Mouse (Mus musculus) liver, embryonic 16.5 days (tissue): ENCODE results near the gene D17Wsu92e. TPM values are rescaled to one million over a fixed set of nuclear protein-coding genes. Genes with fewer than 3 reads are reported as not detected.

Experiments used
- ATAC-seq: fragments of 200-750 bp; cut with Nextera tagmentation; 2 replicates; pipeline ENCODE4 v1.8.0; 2017; ENCODE audit warnings: low read depth, mild to moderate bottlenecking, moderate number of reproducible peaks, moderate library complexity
- H3K27ac ChIP-seq: fragments of 300-500 bp; sonication (generic); 2 replicates; pipeline ENCODE4 v1.5.1; 2014; ENCODE audit warnings: mild to moderate bottlenecking, low read length
- H3K27me3 ChIP-seq: fragments of 300-500 bp; sonication (generic); 2 replicates; pipeline ENCODE4 v1.6.1; 2014; ENCODE audit warnings: low read depth, low read length, mixed read lengths; ENCODE audit not compliant: control insufficient read depth, insufficient read depth
- H3K36me3 ChIP-seq: fragments of 300-500 bp; sonication (generic); 2 replicates; pipeline ENCODE4 v1.6.1; 2014; ENCODE audit warnings: mild to moderate bottlenecking; ENCODE audit not compliant: control insufficient read depth, insufficient read depth
- H3K4me1 ChIP-seq: fragments of 300-500 bp; sonication (generic); 2 replicates; pipeline ENCODE4 v1.6.1; 2014; ENCODE audit warnings: low read depth, low read length, mixed read lengths; ENCODE audit not compliant: control insufficient read depth
- H3K4me2 ChIP-seq: fragments of 300-500 bp; sonication (generic); 2 replicates; pipeline ENCODE4 v1.6.1; 2014; ENCODE audit warnings: low read depth, low read length, mixed read lengths
- H3K4me3 ChIP-seq: fragments of 300-500 bp; sonication (generic); 2 replicates; pipeline ENCODE4 v1.5.1; 2014; ENCODE audit warnings: low read depth, mild to moderate bottlenecking, low read length
- H3K9ac ChIP-seq: fragments of 300-500 bp; sonication (generic); 2 replicates; pipeline ENCODE4 v1.6.1; 2014; ENCODE audit warnings: low read depth, low read length
- H3K9me3 ChIP-seq: fragments of 300-500 bp; sonication (generic); replicated peaks from 2 replicates; pipeline ENCODE4 v1.6.1; 2016; ENCODE audit warnings: low read length; ENCODE audit not compliant: control insufficient read depth
- WGBS: fragments of 180-500 bp; shearing (Covaris S2); extraction: QIAGEN DNeasy Blood & Tissue Kit; methylation state at CpG from one replicate; pipeline ENCODE4 v1.1.7; 2014; ENCODE audit not compliant: insufficient replicate concordance; 5-methylcytosine and 5-hydroxymethylcytosine counted together
- polyA plus RNA-seq: library from polyadenylated mRNA; unstranded; fragments of >200 nt; fragmentation: Nextera tagmentation; extraction: Ambion mirVana; gene quantifications from 2 replicates; pipeline ENCODE4 v1.2.1, GENCODE M21; 2015

The D17Wsu92e gene
- polyA plus RNA-seq, 1 experiment from 2014 or later = 16.8 TPM

DNA sequence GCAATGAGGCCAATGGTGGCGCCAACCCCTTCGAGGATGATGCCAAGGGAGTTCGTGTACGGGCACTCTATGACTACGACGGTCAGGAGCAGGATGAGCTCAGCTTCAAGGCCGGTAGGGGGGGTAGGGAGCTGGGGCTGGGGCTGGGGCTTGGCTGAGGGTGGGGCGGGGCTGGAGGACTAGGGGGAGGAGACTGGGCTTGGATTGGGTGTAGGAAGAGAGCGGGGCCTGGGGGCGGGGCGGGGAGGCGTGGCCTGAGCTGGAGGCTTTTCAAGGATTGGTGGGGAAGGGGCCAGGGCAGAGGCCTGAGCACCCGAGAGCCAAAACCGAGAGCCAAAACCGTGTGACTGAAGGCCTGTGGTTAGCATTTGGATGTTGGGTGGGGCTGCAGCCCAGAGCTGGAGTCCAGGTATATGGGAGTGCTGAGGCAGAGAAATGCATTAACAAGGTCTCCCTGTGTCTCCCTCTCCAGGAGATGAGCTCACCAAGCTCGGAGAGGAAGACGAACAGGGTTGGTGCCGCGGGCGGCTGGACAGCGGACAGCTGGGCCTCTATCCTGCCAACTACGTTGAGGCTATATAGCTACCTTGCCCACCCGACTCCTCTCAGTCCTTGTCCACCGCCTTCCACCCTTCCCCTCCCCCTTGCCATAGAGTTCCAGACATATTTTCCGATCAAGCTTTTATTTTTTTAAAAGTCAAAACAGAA, 112.3 kb downstream of the D17Wsu92e start:
- no peak overlapping the region for H3K9ac ChIP-seq
- peak overlapping the region; percentile 4; the same call in 1 of the 2 replicates for H3K4me3 ChIP-seq
- no peak overlapping the region for H3K27ac ChIP-seq

DNA sequence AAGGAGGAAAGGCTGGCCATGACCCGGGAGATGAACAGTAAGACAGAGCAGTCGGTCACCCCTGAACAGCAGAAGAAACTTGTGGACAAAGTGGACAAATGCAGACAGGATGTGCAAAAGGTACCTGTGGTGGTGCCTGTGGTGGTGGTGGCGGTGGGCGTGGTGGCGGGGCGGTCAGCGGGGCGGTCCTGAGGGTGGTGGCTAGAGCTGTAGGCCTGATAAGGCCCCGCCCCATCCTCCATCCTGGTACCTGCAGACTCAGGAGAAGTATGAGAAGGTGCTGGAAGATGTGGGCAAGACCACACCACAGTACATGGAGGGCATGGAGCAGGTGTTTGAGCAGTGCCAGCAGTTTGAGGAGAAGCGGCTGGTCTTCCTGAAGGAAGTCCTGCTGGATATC, 114.8 kb downstream of the D17Wsu92e start:
- peaks cover 3% of the 10 kb centered on the region for H3K4me1 ChIP-seq
- H3K9me3 ChIP-seq = no peaks in the 10 kb centered on the region
- no peak for ATAC-seq
- no peak overlapping the region for H3K4me2 ChIP-seq
- WGBS = 43% methylated on average over 10 of the region's 10 CpGs
- peaks cover 10% of the 10 kb centered on the region; the same call in 1 of the 2 replicates for H3K27me3 ChIP-seq
- no peaks in the 10 kb centered on the region for H3K36me3 ChIP-seq
- H3K4me3 ChIP-seq = no peak overlapping the region
- H3K9ac ChIP-seq = no peak overlapping the region
- no peak overlapping the region for H3K27ac ChIP-seq

More for the DNA sequence above, 112.3 kb downstream of the D17Wsu92e start:
- Histone ChIP-seq H3K27me3 (peaks cover 10% of the 10 kb centered on the region; the same call in 1 of the 2 replicates), H3K4me1 (no peaks in the 10 kb centered on the region; the same call in 1 of the 2 replicates), H3K9me3 (no peaks in the 10 kb centered on the region), H3K4me2 (peak overlapping the region; percentile 44), H3K36me3 (no peaks in the 10 kb centered on the region)
- WGBS = 4% methylated on average over 24 of the region's 25 CpGs
- peak; percentile 83 for ATAC-seq

- Histone ChIP-seq H3K9me3 (no peaks in the 10 kb centered on the region), H3K27ac (no peak overlapping the region), H3K4me1 (peaks cover 3% of the 10 kb centered on the region), H3K27me3 (peaks cover 10% of the 10 kb centered on the region; the same call in 1 of the 2 replicates), H3K4me3 (no peak overlapping the region), H3K36me3 (no peaks in the 10 kb centered on the region), H3K9ac (no peak overlapping the region), H3K4me2 (no peak overlapping the region)
- ATAC-seq = no peak
- 42% methylated on average over 5 of the region's 5 CpGs for WGBS
These were observed 116.4 kb downstream of the D17Wsu92e start for GRCm38 (mm10) chr17:27703961-27704621.

- H3K4me2 ChIP-seq = peak overlapping the region; percentile 55
- peak overlapping the region; percentile 24; the same call in 1 of the 2 replicates for H3K4me3 ChIP-seq
- H3K9ac ChIP-seq = no peak overlapping the region
- 1% methylated on average over 34 of the region's 34 CpGs for WGBS
- H3K4me1 ChIP-seq = peaks cover 3% of the 10 kb centered on the region
- no peak overlapping the region for H3K27ac ChIP-seq
- ATAC-seq = no peak
- H3K27me3 ChIP-seq = peaks cover 10% of the 10 kb centered on the region; the same call in 1 of the 2 replicates
- no peaks in the 10 kb centered on the region for H3K9me3 ChIP-seq
- no peaks in the 10 kb centered on the region for H3K36me3 ChIP-seq
These were observed 117.9 kb downstream of the D17Wsu92e start for GRCm38 (mm10) chr17:27702518-27702917.

DNA sequence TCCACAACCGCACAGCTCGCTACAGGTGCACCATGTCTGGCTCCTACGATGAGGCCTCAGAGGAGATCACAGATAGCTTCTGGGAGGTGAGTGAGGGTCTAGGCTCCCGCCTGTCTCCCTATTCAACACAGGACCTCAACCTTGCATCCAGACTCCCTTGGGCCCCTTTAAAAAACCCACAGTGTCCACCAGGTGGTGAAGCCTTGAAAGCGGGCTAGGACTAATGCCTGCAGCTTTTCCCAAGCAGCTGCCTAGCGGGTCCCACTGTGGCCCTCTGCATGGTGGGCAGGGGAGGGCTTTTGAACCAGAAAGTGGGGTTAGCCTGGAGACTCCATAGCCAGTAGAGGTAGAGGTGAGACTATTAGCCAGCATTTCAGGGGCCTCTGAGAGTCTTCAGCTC, 118.6 kb downstream of the D17Wsu92e start:
- Histone ChIP-seq H3K4me1 (peaks cover 3% of the 10 kb centered on the region), H3K27me3 (peaks cover 7% of the 10 kb centered on the region; the same call in 1 of the 2 replicates), H3K4me2 (no peak overlapping the region), H3K9me3 (no peaks in the 10 kb centered on the region), H3K36me3 (no peaks in the 10 kb centered on the region), H3K9ac (no peak overlapping the region), H3K4me3 (no peak overlapping the region), H3K27ac (no peak overlapping the region)
- ATAC-seq = no peak
- WGBS = 70% methylated on average over 6 of the region's 6 CpGs

Other genes with a start within 250 kb of the D17Wsu92e start
- gene Nudt3, start 197.2 kb downstream of the D17Wsu92e start, polyA plus RNA-seq = 19.2 and 20.5 TPM in 2 replicates
- not detected in 2 replicates for gene RPS10-NUDT3, start 185.4 kb downstream of the D17Wsu92e start, polyA plus RNA-seq
- gene Rps10, start 184.0 kb downstream of the D17Wsu92e start, polyA plus RNA-seq = 432 and 472 TPM in 2 replicates
- gene Pacsin1, start 165.1 kb downstream of the D17Wsu92e start, polyA plus RNA-seq = 0.22 and 0.26 TPM in 2 replicates
- gene Spdef, start 91.7 kb downstream of the D17Wsu92e start, polyA plus RNA-seq = 0.12 TPM in 1 of 2 replicates, not detected in the other
- 105 and 114 TPM in 2 replicates for gene Snrpc, start 17.5 kb upstream of the D17Wsu92e start, polyA plus RNA-seq
- 2.4 and 2.5 TPM in 2 replicates for gene Uhrf1bp1, start 35.8 kb upstream of the D17Wsu92e start, polyA plus RNA-seq
- gene Anks1, start 88.7 kb upstream of the D17Wsu92e start, polyA plus RNA-seq = 3.7 and 4.4 TPM in 2 replicates
- 20.6 and 21.3 TPM in 2 replicates for gene Taf11, start 89.2 kb upstream of the D17Wsu92e start, polyA plus RNA-seq